Mouse (Mus musculus): ENCODE results near the gene Akt2. TPM values are rescaled to one million over a fixed set of nuclear protein-coding genes. Genes with fewer than 3 reads are reported as not detected.

The Akt2 gene
- total RNA-seq, 2 experiments from 2014 or later: 33.8 to 46.9 TPM

Other genes starting within 250 kb of the Akt2 start
- 18.8 and 23.9 TPM in 2 replicates for gene Shkbp1, start 235.5 kb upstream of the Akt2 start, total RNA-seq (2015)
- 10.7 and 11.0 TPM in 2 replicates for gene Shkbp1, start 235.5 kb upstream of the Akt2 start, total RNA-seq (2017)
- gene Gm20479, start 234.1 kb upstream of the Akt2 start, total RNA-seq (2015): not detected in 2 replicates
- not detected in 2 replicates for gene Gm20479, start 234.1 kb upstream of the Akt2 start, total RNA-seq (2017)
- gene Sptbn4, start 143.9 kb upstream of the Akt2 start, total RNA-seq (2015): 0.02 and 0.07 TPM in 2 replicates
- gene Sptbn4, start 143.9 kb upstream of the Akt2 start, total RNA-seq (2017): not detected in 2 replicates
- 31.8 and 53.4 TPM in 2 replicates for gene Blvrb, start 143.6 kb upstream of the Akt2 start, total RNA-seq (2015)
- gene Blvrb, start 143.6 kb upstream of the Akt2 start, total RNA-seq (2017): 21.2 and 30.2 TPM in 2 replicates
- 2.5 and 2.9 TPM in 2 replicates for gene Sertad3, start 117.8 kb upstream of the Akt2 start, total RNA-seq (2015)
- 6.1 and 7.6 TPM in 2 replicates for gene Sertad3, start 117.8 kb upstream of the Akt2 start, total RNA-seq (2017)
- gene Sertad1, start 104.6 kb upstream of the Akt2 start, total RNA-seq (2015): 9.2 and 12.5 TPM in 2 replicates
- 5.9 and 6.8 TPM in 2 replicates for gene Sertad1, start 104.6 kb upstream of the Akt2 start, total RNA-seq (2017)
- 0.52 and 0.68 TPM in 2 replicates for gene Prx, start 92.2 kb upstream of the Akt2 start, total RNA-seq (2015)
- 0.75 and 0.81 TPM in 2 replicates for gene Prx, start 92.2 kb upstream of the Akt2 start, total RNA-seq (2017)
- gene Hipk4, start 68.3 kb upstream of the Akt2 start, total RNA-seq (2015): 0.10 and 0.25 TPM in 2 replicates
- gene Hipk4, start 68.3 kb upstream of the Akt2 start, total RNA-seq (2017): 0.07 and 0.29 TPM in 2 replicates
- 9.3 and 9.4 TPM in 2 replicates for gene Pld3, start 38.3 kb upstream of the Akt2 start, total RNA-seq (2015)
- 5.3 and 7.5 TPM in 2 replicates for gene Pld3, start 38.3 kb upstream of the Akt2 start, total RNA-seq (2017)
- 13.4 and 14.1 TPM in 2 replicates for gene 2310022A10Rik, start 38.3 kb upstream of the Akt2 start, total RNA-seq (2015)
- 12.4 and 15.6 TPM in 2 replicates for gene 2310022A10Rik, start 38.3 kb upstream of the Akt2 start, total RNA-seq (2017)
- not detected in 2 replicates for gene Ttc9b, start 62.4 kb downstream of the Akt2 start, total RNA-seq (2015)
- gene Ttc9b, start 62.4 kb downstream of the Akt2 start, total RNA-seq (2017): not detected in 2 replicates
- gene Map3k10, start 83.0 kb downstream of the Akt2 start, total RNA-seq (2015): 1.7 and 4.3 TPM in 2 replicates
- gene Map3k10, start 83.0 kb downstream of the Akt2 start, total RNA-seq (2017): 3.4 and 5.2 TPM in 2 replicates
- 0.71 and 3.1 TPM in 2 replicates for gene Zfp607b, start 97.8 kb downstream of the Akt2 start, total RNA-seq (2015)
- gene Zfp607b, start 97.8 kb downstream of the Akt2 start, total RNA-seq (2017): 0.42 and 4.0 TPM in 2 replicates
- 7.6 and 11.3 TPM in 2 replicates for gene Zfp60, start 139.8 kb downstream of the Akt2 start, total RNA-seq (2015)
- 5.5 and 7.5 TPM in 2 replicates for gene Zfp60, start 139.8 kb downstream of the Akt2 start, total RNA-seq (2017)
- 6.1 and 6.3 TPM in 2 replicates for gene Zfp626, start 215.6 kb downstream of the Akt2 start, total RNA-seq (2015)
- gene Zfp626, start 215.6 kb downstream of the Akt2 start, total RNA-seq (2017): 6.4 and 6.7 TPM in 2 replicates
- 4.9 and 5.8 TPM in 2 replicates for gene Zfp59, start 247.1 kb downstream of the Akt2 start, total RNA-seq (2015)
- gene Zfp59, start 247.1 kb downstream of the Akt2 start, total RNA-seq (2017): 5.8 and 7.4 TPM in 2 replicates

Data from megakaryocyte progenitor cell, adult 5-6 weeks (primary cell).